Mouse (Mus musculus) G1E (cell line): ENCODE results near the gene Phkb.

Experiments
- CTCF ChIP-seq: IDR thresholded peaks from 2 replicates; pipeline ENCODE4 v1.5.1; 2012; ENCODE audit warnings: low read depth, low read length, inconsistent platforms, mixed read lengths
- GATA2 ChIP-seq: IDR thresholded peaks from 2 replicates; pipeline ENCODE4 v1.6.1; 2012; ENCODE audit warnings: low read depth, low read length, inconsistent platforms, borderline replicate concordance
- POLR2AphosphoS5 ChIP-seq: IDR thresholded peaks from 2 replicates; pipeline ENCODE4 v1.6.1; 2012; ENCODE audit warnings: low read depth, low read length, inconsistent platforms; ENCODE audit not compliant: insufficient replicate concordance
- TAL1 ChIP-seq: conservative IDR thresholded peaks from 2 replicates; pipeline ENCODE4 v1.6.1; 2012; ENCODE audit warnings: low read depth, low read length, inconsistent platforms, mixed read lengths

- TF ChIP-seq CTCF (no peak), POLR2AphosphoS5 (no peak), TAL1 (no peak), GATA2 (no peak)
These were observed 238.7 kb downstream of the Phkb start for GRCm38 (mm10) chr8:86079433-86079832.
